Mouse (Mus musculus) MEL-GATA-1-ER (cell line): ENCODE data around the gene Vezf1.

Source experiments
- DNase-seq: peaks from one replicate; pipeline ENCODE4 v3.0.0-alpha.2; 2012; ENCODE audit warnings: low read depth; ENCODE audit errors: extremely low read depth

The Vezf1 gene

GRCm38 (mm10) chr11:88123021-88123420 lies 54.9 kb downstream of the Vezf1 start:
- DNase-seq = no peak

- no peak for DNase-seq
These were observed 55.7 kb downstream of the Vezf1 start for GRCm38 (mm10) chr11:88123731-88124130.

GRCm38 (mm10) chr11:88125483-88125882 lies 57.4 kb downstream of the Vezf1 start:
- no peak for DNase-seq

GRCm38 (mm10) chr11:88126306-88126793 lies 58.3 kb downstream of the Vezf1 start:
- DNase-seq = no peak

- DNase-seq = no peak
These were observed 60.4 kb downstream of the Vezf1 start for GRCm38 (mm10) chr11:88128461-88128860.

GRCm38 (mm10) chr11:88129281-88129680 lies 61.2 kb downstream of the Vezf1 start:
- DNase-seq = no peak

- DNase-seq = no peak
These were observed 61.9 kb downstream of the Vezf1 start for GRCm38 (mm10) chr11:88129935-88130334.

- DNase-seq = no peak
These were observed 63.8 kb downstream of the Vezf1 start for GRCm38 (mm10) chr11:88131847-88132246.
